Mouse (Mus musculus) MEL (cell line): Measurements from ENCODE around the gene Csad. TPM values are rescaled to one million over a fixed set of nuclear protein-coding genes. Genes with fewer than 3 reads are reported as not detected.

Experiments
- DNase-seq: peaks from one replicate; pipeline ENCODE4 v3.0.0; 2011; ENCODE audit warnings: low read depth, low spot score
- H3K27ac ChIP-seq: 2 replicates; pipeline ENCODE4 v1.5.1; 2012; ENCODE audit warnings: low read depth, mild to moderate bottlenecking, control low read depth, low read length, moderate library complexity; ENCODE audit not compliant: control insufficient read depth
- H3K27me3 ChIP-seq, 2 experiments: fragments of 150-350 bp in 1 of 2; sonication (generic) in 1 of 2; 2 replicates each; pipeline ENCODE4 v1.6.1; 2012; ENCODE audit warnings: low read length in 2 of 2, mild to moderate bottlenecking in 2 of 2, improper control_type of control experiment in 1 of 2, moderate library complexity in 1 of 2; ENCODE audit not compliant: insufficient read depth in 2 of 2, control insufficient read depth in 1 of 2
- H3K36me3 ChIP-seq, 2 experiments: 2 replicates each; pipeline ENCODE4 v1.6.1; 2012 to 2014; ENCODE audit warnings: low read length in 2 of 2, improper control_type of control experiment in 1 of 2, inconsistent platforms in 1 of 2, mild to moderate bottlenecking in 1 of 2; ENCODE audit not compliant: insufficient read depth in 2 of 2, control insufficient read depth in 1 of 2
- H3K4me1 ChIP-seq, 2 experiments: fragments of 150-350 bp in 1 of 2; sonication (generic) in 1 of 2; 2 replicates each; pipeline ENCODE4 v1.6.1; 2012; ENCODE audit warnings: low read length in 2 of 2, improper control_type of control experiment in 1 of 2, mild to moderate bottlenecking in 1 of 2; ENCODE audit not compliant: insufficient read depth in 2 of 2, control insufficient read depth in 1 of 2
- H3K4me3 ChIP-seq, 2 experiments: fragments of 150-350 bp in 1 of 2; sonication (generic) in 1 of 2; 2 replicates each; pipeline ENCODE4 v1.5.1; 2012; ENCODE audit warnings: low read depth in 2 of 2, low read length in 2 of 2, mild to moderate bottlenecking in 2 of 2, moderate library complexity in 2 of 2, control low read depth in 1 of 2, improper control_type of control experiment in 1 of 2; ENCODE audit not compliant: control insufficient read depth in 1 of 2, insufficient read depth in 1 of 2
- H3K79me2 ChIP-seq: 2 replicates; pipeline ENCODE4 v1.6.1; 2012; ENCODE audit warnings: mild to moderate bottlenecking, low read length, moderate library complexity; ENCODE audit not compliant: control insufficient read depth, poor library complexity, insufficient read depth
- H3K9ac ChIP-seq: 2 replicates; pipeline ENCODE4 v1.6.1; 2012; ENCODE audit warnings: low read depth, mild to moderate bottlenecking, control low read depth, low read length, moderate library complexity; ENCODE audit not compliant: control insufficient read depth, poor library complexity, severe bottlenecking
- H3K9me3 ChIP-seq: fragments of 150-350 bp; sonication (generic); replicated peaks from 2 replicates; pipeline ENCODE4 v1.6.1; 2012; ENCODE audit warnings: mild to moderate bottlenecking, low read length, improper control_type of control experiment, moderate library complexity; ENCODE audit not compliant: insufficient read depth
- CHD2 ChIP-seq: IDR thresholded peaks from 2 replicates; pipeline ENCODE4 v1.6.1; 2011; ENCODE audit warnings: low read length, improper control_type of control experiment
- CTCF ChIP-seq, 3 experiments: IDR thresholded peaks in 2 of 3; conservative IDR thresholded peaks in 1 of 3; 2 replicates each; pipeline ENCODE4 v1.5.1; 2011 to 2012; ENCODE audit warnings: low read length in 3 of 3, low read depth in 2 of 3, mild to moderate bottlenecking in 2 of 3, improper control_type of control experiment in 1 of 3, inconsistent platforms in 1 of 3, mixed read lengths in 1 of 3, moderate library complexity in 1 of 3; ENCODE audit not compliant: control insufficient read depth in 1 of 3, insufficient read depth in 1 of 3, poor library complexity in 1 of 3, severe bottlenecking in 1 of 3
- E2F4 ChIP-seq: IDR thresholded peaks from 2 replicates; pipeline ENCODE4 v1.6.1; 2011; ENCODE audit warnings: low read depth, low read length, improper control_type of control experiment, borderline replicate concordance
- ELF1 ChIP-seq: IDR thresholded peaks from 2 replicates; pipeline ENCODE4 v1.6.1; 2014; ENCODE audit warnings: low read depth, mild to moderate bottlenecking, inconsistent platforms, low read length, improper control_type of control experiment, moderate library complexity
- EP300 ChIP-seq, 2 experiments: IDR thresholded peaks; 2 replicates each; pipeline ENCODE4 v1.6.1; 2011; ENCODE audit warnings: improper control_type of control experiment in 2 of 2, low read length in 2 of 2, low read depth in 1 of 2, mild to moderate bottlenecking in 1 of 2
- ETS1 ChIP-seq: IDR thresholded peaks from 2 replicates; pipeline ENCODE4 v1.6.1; 2012; ENCODE audit warnings: low read depth, mild to moderate bottlenecking, inconsistent platforms, low read length, improper control_type of control experiment, moderate library complexity
- GATA1 ChIP-seq: IDR thresholded peaks from 2 replicates; pipeline ENCODE4 v1.6.1; 2011; ENCODE audit warnings: low read depth, low read length, improper control_type of control experiment
- HCFC1 ChIP-seq: IDR thresholded peaks from 2 replicates; pipeline ENCODE4 v1.6.1; 2012; ENCODE audit warnings: low read depth, mild to moderate bottlenecking, inconsistent platforms, low read length, improper control_type of control experiment, moderate library complexity
- JUND ChIP-seq: IDR thresholded peaks from 2 replicates; pipeline ENCODE4 v1.6.1; 2011; ENCODE audit warnings: low read depth, mild to moderate bottlenecking, improper control_type of control experiment, low read length
- KAT2A ChIP-seq: conservative IDR thresholded peaks from 2 replicates; pipeline ENCODE4 v1.6.1; 2012; ENCODE audit warnings: low read depth, low read length, improper control_type of control experiment, inconsistent platforms
- MAFK ChIP-seq: IDR thresholded peaks from 2 replicates; pipeline ENCODE4 v1.6.1; 2011; ENCODE audit warnings: low read depth, mild to moderate bottlenecking, low read length, improper control_type of control experiment, borderline replicate concordance
- MAX ChIP-seq: IDR thresholded peaks from 2 replicates; pipeline ENCODE4 v1.6.1; 2011; ENCODE audit warnings: low read length, improper control_type of control experiment
- MAZ ChIP-seq: IDR thresholded peaks from 2 replicates; pipeline ENCODE4 v1.6.1; 2012; ENCODE audit warnings: low read depth, mild to moderate bottlenecking, inconsistent platforms, low read length, improper control_type of control experiment
- MXI1 ChIP-seq: IDR thresholded peaks from 2 replicates; pipeline ENCODE4 v1.6.1; 2011; ENCODE audit warnings: mild to moderate bottlenecking, low read depth, low read length, improper control_type of control experiment
- NELFE ChIP-seq: IDR thresholded peaks from 2 replicates; pipeline ENCODE4 v1.6.1; 2011; ENCODE audit warnings: low read depth, low read length, improper control_type of control experiment
- POLR2A ChIP-seq, 2 experiments: IDR thresholded peaks; 2 replicates each; pipeline ENCODE4 v1.6.1; 2011 to 2012; ENCODE audit warnings: low read length in 2 of 2, mild to moderate bottlenecking in 2 of 2, control low read depth in 1 of 2, improper control_type of control experiment in 1 of 2, low read depth in 1 of 2, moderate library complexity in 1 of 2; ENCODE audit not compliant: control insufficient read depth in 1 of 2, insufficient read depth in 1 of 2, poor library complexity in 1 of 2
- POLR2AphosphoS2 ChIP-seq: IDR thresholded peaks from 2 replicates; pipeline ENCODE4 v1.6.1; 2011; ENCODE audit warnings: low read length, improper control_type of control experiment
- RCOR1 ChIP-seq: IDR thresholded peaks from 2 replicates; pipeline ENCODE4 v1.6.1; 2012; ENCODE audit warnings: low read depth, mild to moderate bottlenecking, inconsistent platforms, low read length, improper control_type of control experiment
- SIN3A ChIP-seq: IDR thresholded peaks from 2 replicates; pipeline ENCODE4 v1.6.1; 2012; ENCODE audit warnings: low read length, improper control_type of control experiment, inconsistent platforms
- SMC3 ChIP-seq: IDR thresholded peaks from 2 replicates; pipeline ENCODE4 v1.6.1; 2011; ENCODE audit warnings: low read depth, low read length, improper control_type of control experiment
- TAL1 ChIP-seq: IDR thresholded peaks from 2 replicates; pipeline ENCODE4 v1.6.1; 2012; ENCODE audit warnings: mild to moderate bottlenecking, inconsistent platforms, low read length, moderate library complexity, mixed read lengths
- UBTF ChIP-seq: IDR thresholded peaks from 2 replicates; pipeline ENCODE4 v1.6.1; 2012; ENCODE audit warnings: low read depth, mild to moderate bottlenecking, inconsistent platforms, low read length, improper control_type of control experiment, moderate library complexity, borderline replicate concordance; ENCODE audit not compliant: insufficient read depth
- ZMIZ1 ChIP-seq: IDR thresholded peaks from 2 replicates; pipeline ENCODE4 v1.6.1; 2012; ENCODE audit warnings: low read depth, mild to moderate bottlenecking, inconsistent platforms, low read length, improper control_type of control experiment, moderate library complexity
- ZNF384 ChIP-seq: IDR thresholded peaks from 2 replicates; pipeline ENCODE4 v1.6.1; 2012; ENCODE audit warnings: low read depth, mild to moderate bottlenecking, inconsistent platforms, low read length, improper control_type of control experiment
- polyA plus RNA-seq, 2 experiments: library from polyadenylated mRNA; stranded (reverse) in 1 of 2; unstranded in 1 of 2; fragments of >175 nt in 1 of 2; fragments of >200 nt in 1 of 2; gene quantifications; 2 replicates each; pipeline versions ENCODE4 v1.2.1 to v1.2.4; 2012; ENCODE audit warnings: low replicate concordance in 2 of 2, low read depth in 1 of 2; ENCODE audit not compliant: insufficient read length in 2 of 2, insufficient read depth in 1 of 2, missing spikeins in 1 of 2
- total RNA-seq: library from RNA; depleted of rRNA; stranded (reverse); fragments of 300-350 nt; gene quantifications from 2 replicates; pipeline ENCODE4 v1.2.3, GENCODE M21; 2012

Gene Csad
- total and polyA plus RNA-seq, 3 experiments = 4.1 to 10.5 TPM; not detected in 1

DNA sequence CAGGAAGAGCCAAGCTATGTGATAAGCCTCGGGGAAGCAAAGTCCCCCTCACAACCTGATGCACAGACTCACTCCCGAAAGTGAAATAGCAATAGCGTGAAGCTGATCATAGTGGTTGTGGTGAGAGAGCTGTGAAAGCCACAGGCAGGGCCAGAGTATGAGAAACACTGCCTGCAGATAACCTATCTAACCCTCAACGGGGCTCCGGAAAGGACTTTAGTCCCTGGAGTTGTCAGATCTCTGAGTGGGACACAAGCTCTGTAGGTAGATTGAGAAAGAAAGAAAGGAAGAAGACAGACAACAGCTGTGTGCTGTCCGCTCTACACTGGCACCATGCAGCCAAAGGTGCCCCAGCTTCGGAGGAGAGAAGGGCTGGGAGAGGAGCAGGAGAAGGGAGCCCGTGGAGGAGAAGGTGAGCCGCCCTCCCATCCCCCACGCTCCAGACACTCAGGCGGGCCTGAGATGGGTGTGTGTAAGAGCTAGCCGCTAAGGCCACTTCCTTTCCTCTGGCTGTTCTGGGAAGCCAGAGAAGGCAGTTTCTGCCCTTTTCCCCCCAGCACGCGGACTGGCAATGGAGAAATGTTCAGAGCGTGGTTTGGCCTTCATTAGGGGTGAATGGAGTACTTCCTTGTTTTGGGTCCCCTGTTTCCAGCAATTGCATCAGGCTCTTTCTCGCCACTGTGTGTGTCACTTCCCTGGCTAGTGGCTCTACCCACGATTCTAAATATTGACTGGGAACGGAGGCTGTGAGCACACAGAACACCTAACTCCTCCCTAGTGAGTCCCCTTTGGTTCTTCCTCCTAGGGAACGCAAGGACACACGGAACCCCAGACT, 54.0 kb downstream of the Csad start, which contains the start of gene Soat2 (continued):
- TF ChIP-seq KAT2A (peak; percentile 71), EP300 (IDR thresholded peaks at IDR 0.05; ENCODE audit: low read depth in 1 of 2, low read length in 2 of 2) (peak; percentile 72 to 79), ELF1 (peak; percentile 93), NELFE (peak; percentile 83), POLR2AphosphoS2 (peak; percentile 96; the same call in 1 of the 2 replicates), ZNF384 (no peak), JUND (peak; percentile 75; the same call in 1 of the 2 replicates), MXI1 (peak; percentile 94), UBTF (peak; percentile 32; the same call in 1 of the 2 replicates), ZMIZ1 (peak; percentile 86), GATA1 (peak; percentile 84), E2F4 (no peak), MAX (peak; percentile 95), SMC3 (no peak), ETS1 (peak; percentile 68), POLR2A (IDR thresholded peaks at IDR 0.05; ENCODE audit: control insufficient read depth in 1 of 2, insufficient read depth in 1 of 2, low read depth in 1 of 2, low read length in 2 of 2, poor library complexity in 1 of 2) (peak; percentile 35 to 96; a peak in 3 of 4 replicates), CTCF (IDR thresholded peaks at IDR 0.05 in 2 of 3, conservative IDR thresholded peaks at IDR 0.05 in 1 of 3; ENCODE audit: control insufficient read depth in 1 of 3, insufficient read depth in 1 of 3, low read depth in 2 of 3, low read length in 3 of 3, poor library complexity in 1 of 3, severe bottlenecking in 1 of 3) (no peak), HCFC1 (peak; percentile 76), MAZ (peak; percentile 16; the same call in 1 of the 2 replicates), MAFK (no peak), TAL1 (peak; percentile 42; the same call in 1 of the 2 replicates)

DNA sequence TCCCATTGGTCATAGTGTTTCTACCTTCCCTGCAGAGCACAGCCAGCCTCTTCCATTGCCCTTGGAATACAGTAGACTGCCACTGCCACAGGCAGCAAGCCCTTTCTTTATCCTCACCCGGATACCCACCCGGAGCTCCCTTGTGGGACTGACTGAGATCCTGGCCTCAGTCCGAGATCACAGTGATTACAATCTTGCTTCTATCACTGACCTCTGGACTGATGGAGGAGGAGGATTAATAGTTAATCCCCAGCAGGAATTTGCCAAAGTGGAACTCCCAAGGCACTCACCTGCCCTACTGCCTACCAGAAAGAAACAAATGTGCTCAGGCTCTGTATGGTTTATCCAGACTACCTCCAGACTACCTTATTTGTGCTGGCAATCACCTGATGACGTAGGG, 55.0 kb downstream of the Csad start:
- no peak for DNase-seq
- peak overlapping the region; percentile 82 for H3K9ac ChIP-seq
- peak overlapping the region in 1 of 2 experiments; percentile 76; a peak in 2 of 4 replicates for H3K4me3 ChIP-seq
- no peaks in the 10 kb centered on the region for H3K27me3 ChIP-seq
- H3K9me3 ChIP-seq = no peaks in the 10 kb centered on the region
- H3K4me1 ChIP-seq = peaks cover 13 to 22% of the 10 kb centered on the region in 2 experiments
- TF ChIP-seq POLR2AphosphoS2 (no peak), ETS1 (no peak), MXI1 (no peak), MAX (no peak), RCOR1 (no peak), ZMIZ1 (no peak), UBTF (no peak), MAZ (no peak), CHD2 (no peak), SIN3A (no peak)
- H3K36me3 ChIP-seq = peaks cover 0 to 21% of the 10 kb centered on the region in 2 experiments; a peak in 3 of 4 replicates
- peaks cover 13% of the 10 kb centered on the region for H3K79me2 ChIP-seq
- H3K27ac ChIP-seq = peak overlapping the region; percentile 93
